Mouse (Mus musculus): ENCODE measurements around the gene Pskh1. TPM values are rescaled to one million over a fixed set of nuclear protein-coding genes. Genes with fewer than 3 reads are reported as not detected.

The Pskh1 gene
- polyA plus RNA-seq, 1 experiment from 2014 or later: 21.5 TPM

- H3K27ac ChIP-seq (ENCODE audit: low read length): no peak overlapping the region
- H3K4me1 ChIP-seq (ENCODE audit: insufficient read depth, low read depth, low read length): no peaks in the 10 kb centered on the region
- H3K4me3 ChIP-seq (ENCODE audit: low read depth, low read length): no peak overlapping the region
- DNase-seq (ENCODE audit: low spot score): no peak
- no peak for ATAC-seq
- TF ChIP-seq EP300 (IDR thresholded peaks at IDR 0.05) (no peak), CTCF (IDR thresholded peaks at IDR 0.05) (no peak)
- H3K4me2 ChIP-seq (replicated peaks; ENCODE audit: low read depth, low read length): no peak overlapping the region
- no peak overlapping the region for H3K9ac ChIP-seq (replicated peaks; ENCODE audit: low read depth)
- 88% methylated on average over 11 of the region's 11 CpGs for WGBS
- H3K27me3 ChIP-seq (replicated peaks; ENCODE audit: insufficient read depth, low read length): no peaks in the 10 kb centered on the region
- H3K9me3 ChIP-seq (ENCODE audit: low read length): no peaks in the 10 kb centered on the region
- peaks cover 18% of the 10 kb centered on the region; the same call in 1 of the 2 replicates for H3K36me3 ChIP-seq (ENCODE audit: insufficient read depth, low read length)
These were observed 41.8 kb downstream of the Pskh1 start for GRCm38 (mm10) chr8:105942026-105942425.

- 92% methylated on average over 5 of the region's 5 CpGs for WGBS
- ATAC-seq (no peak), DNase-seq (ENCODE audit: low spot score) (no peak)
- Histone ChIP-seq H3K4me3 (ENCODE audit: low read depth, low read length) (no peak overlapping the region), H3K36me3 (ENCODE audit: insufficient read depth, low read length) (peaks cover 23% of the 10 kb centered on the region; the same call in 1 of the 2 replicates), H3K27ac (ENCODE audit: low read length) (no peak overlapping the region), H3K9me3 (ENCODE audit: low read length) (no peaks in the 10 kb centered on the region), H3K9ac (replicated peaks; ENCODE audit: low read depth) (no peak overlapping the region), H3K4me1 (ENCODE audit: insufficient read depth, low read depth, low read length) (no peaks in the 10 kb centered on the region), H3K27me3 (replicated peaks; ENCODE audit: insufficient read depth, low read length) (no peaks in the 10 kb centered on the region), H3K4me2 (replicated peaks; ENCODE audit: low read depth, low read length) (no peak overlapping the region)
- TF ChIP-seq CTCF (IDR thresholded peaks at IDR 0.05) (no peak), EP300 (IDR thresholded peaks at IDR 0.05) (no peak)
These were observed 42.3 kb downstream of the Pskh1 start for GRCm38 (mm10) chr8:105942542-105942941.

DNA sequence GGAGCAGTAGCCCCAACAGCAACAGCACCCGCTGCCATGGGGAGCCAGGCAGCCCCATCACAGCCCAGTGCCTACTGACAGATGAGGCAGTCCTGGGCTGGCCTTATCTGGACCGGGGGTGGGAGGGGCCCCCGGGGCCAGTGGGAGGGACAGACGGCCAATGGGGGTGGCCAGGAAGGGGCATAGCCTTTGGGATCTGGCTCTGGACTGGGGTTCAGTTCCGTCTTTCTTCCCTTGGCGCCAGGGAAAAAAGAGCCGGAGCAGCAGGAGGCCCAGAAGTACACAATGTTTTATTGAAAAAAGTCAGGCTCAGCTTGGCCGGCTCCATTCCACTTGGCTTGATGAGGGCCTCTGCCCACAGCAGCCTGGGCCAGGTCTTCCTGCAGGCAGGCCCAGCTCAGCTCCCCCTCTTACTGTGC, 43.1 kb downstream of the Pskh1 start, which contains the start of gene Lcat:
TSS of gene Lcat (minus strand) at position 62 of the 419 bp plus-strand sequence.
- no peak within 1 kb of the TSS for H3K9ac ChIP-seq (replicated peaks; ENCODE audit: low read depth)
- no peaks in the 10 kb centered on the region for H3K9me3 ChIP-seq (ENCODE audit: low read length)
- ATAC-seq (no peak), DNase-seq (ENCODE audit: low spot score) (no peak)
- H3K27me3 ChIP-seq (replicated peaks; ENCODE audit: insufficient read depth, low read length): no peaks in the 10 kb centered on the region
- no peak for TF ChIP-seq EP300 (IDR thresholded peaks at IDR 0.05)
- no peak for TF ChIP-seq CTCF (IDR thresholded peaks at IDR 0.05)
- H3K27ac ChIP-seq (ENCODE audit: low read length): no peak within 1 kb of the TSS
- 80% methylated on average over 8 of the region's 8 CpGs for WGBS
- H3K36me3 ChIP-seq (ENCODE audit: insufficient read depth, low read length): peaks cover 26% of the 10 kb centered on the region; the same call in 1 of the 2 replicates
- no peaks in the 10 kb centered on the region for H3K4me1 ChIP-seq (ENCODE audit: insufficient read depth, low read depth, low read length)
- H3K4me2 ChIP-seq (replicated peaks; ENCODE audit: low read depth, low read length): no peak within 1 kb of the TSS
- no peak within 1 kb of the TSS for H3K4me3 ChIP-seq (ENCODE audit: low read depth, low read length)

DNA sequence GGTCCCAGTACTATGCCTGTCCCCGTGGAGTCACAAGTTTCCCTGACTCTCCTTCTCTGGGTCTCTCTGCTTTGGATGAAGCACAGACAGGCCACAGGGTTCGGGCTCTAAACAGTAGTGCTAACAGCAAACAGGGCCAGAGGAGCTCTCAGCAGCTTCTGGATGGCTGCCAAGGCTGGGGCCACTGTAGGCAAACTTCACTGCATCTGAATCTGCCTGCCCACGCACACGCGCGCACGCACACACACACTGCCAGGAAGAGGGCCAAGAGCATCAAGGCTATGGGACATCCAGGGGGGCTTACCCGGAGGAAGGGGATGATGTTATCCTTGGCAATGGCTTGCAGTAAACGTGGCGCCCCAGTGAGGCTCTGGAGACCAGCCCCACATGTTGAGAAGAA, 49.1 kb downstream of the Pskh1 start:
- TF ChIP-seq CTCF (IDR thresholded peaks at IDR 0.05) (no peak), EP300 (IDR thresholded peaks at IDR 0.05) (no peak)
- ATAC-seq: peak; percentile 46
- no peaks in the 10 kb centered on the region for H3K4me1 ChIP-seq (ENCODE audit: insufficient read depth, low read depth, low read length)
- DNase-seq (ENCODE audit: low spot score): peak; percentile 28
- no peak overlapping the region for H3K4me2 ChIP-seq (replicated peaks; ENCODE audit: low read depth, low read length)
- H3K9me3 ChIP-seq (ENCODE audit: low read length): no peaks in the 10 kb centered on the region
- 33% methylated on average over 10 of the region's 10 CpGs for WGBS
- no peak overlapping the region for H3K4me3 ChIP-seq (ENCODE audit: low read depth, low read length)
- no peak overlapping the region for H3K27ac ChIP-seq (ENCODE audit: low read length)
- H3K27me3 ChIP-seq (replicated peaks; ENCODE audit: insufficient read depth, low read length): no peaks in the 10 kb centered on the region
- no peak overlapping the region for H3K9ac ChIP-seq (replicated peaks; ENCODE audit: low read depth)
- H3K36me3 ChIP-seq (ENCODE audit: insufficient read depth, low read length): peaks cover 35% of the 10 kb centered on the region; the same call in 1 of the 2 replicates

GRCm38 (mm10) chr8:105951057-105951659, 50.9 kb downstream of the Pskh1 start:
- no peak for DNase-seq (ENCODE audit: low spot score)
- no peak overlapping the region for H3K4me3 ChIP-seq (ENCODE audit: low read depth, low read length)
- 21% methylated on average over 7 of the region's 7 CpGs for WGBS
- peaks cover 32% of the 10 kb centered on the region; the same call in 1 of the 2 replicates for H3K36me3 ChIP-seq (ENCODE audit: insufficient read depth, low read length)
- TF ChIP-seq EP300 (IDR thresholded peaks at IDR 0.05) (no peak), CTCF (IDR thresholded peaks at IDR 0.05) (no peak)
- no peaks in the 10 kb centered on the region for H3K9me3 ChIP-seq (ENCODE audit: low read length)
- H3K4me1 ChIP-seq (ENCODE audit: insufficient read depth, low read depth, low read length): no peaks in the 10 kb centered on the region
- H3K4me2 ChIP-seq (replicated peaks; ENCODE audit: low read depth, low read length): no peak overlapping the region
- H3K27ac ChIP-seq (ENCODE audit: low read length): no peak overlapping the region
- no peaks in the 10 kb centered on the region for H3K27me3 ChIP-seq (replicated peaks; ENCODE audit: insufficient read depth, low read length)
- H3K9ac ChIP-seq (replicated peaks; ENCODE audit: low read depth): no peak overlapping the region
- peak; percentile 53 for ATAC-seq

GRCm38 (mm10) chr8:105956556-105956955, 56.3 kb downstream of the Pskh1 start:
- Histone ChIP-seq H3K4me1 (ENCODE audit: insufficient read depth, low read depth, low read length) (no peaks in the 10 kb centered on the region), H3K4me3 (ENCODE audit: low read depth, low read length) (no peak overlapping the region), H3K9ac (replicated peaks; ENCODE audit: low read depth) (no peak overlapping the region), H3K27me3 (replicated peaks; ENCODE audit: insufficient read depth, low read length) (no peaks in the 10 kb centered on the region), H3K9me3 (ENCODE audit: low read length) (no peaks in the 10 kb centered on the region), H3K36me3 (ENCODE audit: insufficient read depth, low read length) (peaks cover 8% of the 10 kb centered on the region; the same call in 1 of the 2 replicates), H3K27ac (ENCODE audit: low read length) (no peak overlapping the region), H3K4me2 (replicated peaks; ENCODE audit: low read depth, low read length) (no peak overlapping the region)
- no peak for TF ChIP-seq EP300 (IDR thresholded peaks at IDR 0.05)
- no peak for TF ChIP-seq CTCF (IDR thresholded peaks at IDR 0.05)
- ATAC-seq (no peak), DNase-seq (ENCODE audit: low spot score) (no peak)
- WGBS: 85% methylated on average over 4 of the region's 4 CpGs

All from lung, postnatal 0 days (tissue).